30 mouse cellular contexts compared by ENCODE assay signal in genomic region chr10:79686691-79687090, GRCm38 (mm10). TPM values are rescaled to one million over a fixed set of nuclear protein-coding genes. Genes with fewer than 3 reads are reported as not detected.
DNase-seq lines count a peak whose midpoint lies in the region; ATAC-seq and TF ChIP-seq lines count a peak whose summit lies in the region.
"Had no signal": no experiment of that assay in that cellular context is flagged by ENCODE, and none has a peak within 500 bp of the region (broad histone marks: within the 10 kb centered on the region; RNA-seq: fewer than 3 reads in every experiment).

No protein-coding gene starts in this region.

- peaks cover 62% of the 10 kb centered on the region for H3K36me3 ChIP-seq in heart, embryonic 13.5 days

- no peak for ATAC-seq in heart, embryonic 13.5 days (ENCODE audit: extremely low read depth, insufficient number of reproducible peaks, low FRiP score, low TSS enrichment)
- ATAC-seq: midbrain, embryonic 13.5 days had no signal

- no peaks in the 10 kb centered on the region for H3K27me3 ChIP-seq in heart, embryonic 13.5 days (replicated peaks)
- H3K27me3 ChIP-seq: hindbrain, embryonic 12.5 days; kidney, embryonic 15.5 days; limb, embryonic 15.5 days; lung, embryonic 15.5 days; megakaryocyte, embryonic 14.5 days; midbrain, embryonic 13.5 days; neural tube, embryonic 12.5 days had no signal

- intact Hi-C loops in left cerebral cortex, postnatal 25 days (cut with DNase I): loop anchor here (10.0 kb wide), 1 partner anchor 1868 kb away; the partner anchor contains the start of gene Aes

- peaks cover 48% of the 10 kb centered on the region for H3K4me1 ChIP-seq in heart, embryonic 13.5 days

- H3K4me2 ChIP-seq in heart, embryonic 13.5 days: peak overlapping the region; percentile 15; the same call in 1 of the 2 replicates
- H3K4me2 ChIP-seq: hindbrain, embryonic 12.5 days; kidney, embryonic 15.5 days; limb, embryonic 15.5 days; lung, embryonic 15.5 days; midbrain, embryonic 13.5 days; neural tube, embryonic 12.5 days had no signal

- WGBS in heart, embryonic 13.5 days: 60% methylated on average over 1 of the region's 1 CpGs

- H3K9ac ChIP-seq in heart, embryonic 13.5 days: peak overlapping the region; percentile 55
- H3K9ac ChIP-seq: hindbrain, embryonic 12.5 days; kidney, embryonic 15.5 days; limb, embryonic 15.5 days; liver, embryonic 14.5 days; lung, embryonic 15.5 days; midbrain, embryonic 13.5 days; neural tube, embryonic 12.5 days had no signal

- no peak overlapping the region for H3K4me3 ChIP-seq in heart, embryonic 13.5 days
- no peak overlapping the region for H3K4me3 ChIP-seq in layer of hippocampus, adult 2 months
- H3K4me3 ChIP-seq: embryonic facial prominence, embryonic 10.5 days; hindbrain, embryonic 12.5 days; kidney, embryonic 15.5 days; left cerebral cortex, adult 2 months; limb, embryonic 15.5 days; lung, embryonic 15.5 days; megakaryocyte, embryonic 14.5 days; midbrain, embryonic 13.5 days; neural tube, embryonic 12.5 days had no signal

- H3K9me3 ChIP-seq in heart, embryonic 13.5 days: no peaks in the 10 kb centered on the region
- H3K9me3 ChIP-seq: embryonic facial prominence, embryonic 10.5 days; kidney, embryonic 15.5 days; limb, embryonic 15.5 days; lung, embryonic 15.5 days; megakaryocyte, embryonic 14.5 days; midbrain, embryonic 13.5 days; neural tube, embryonic 12.5 days had no signal

- peak overlapping the region; percentile 88 for H3K27ac ChIP-seq in heart, embryonic 13.5 days (replicated peaks)
- H3K27ac ChIP-seq in layer of hippocampus, adult 2 months: no peak overlapping the region
- H3K27ac ChIP-seq: embryonic facial prominence, embryonic 10.5 days; hindbrain, embryonic 12.5 days; kidney, embryonic 15.5 days; left cerebral cortex, adult 2 months; limb, embryonic 15.5 days; liver, embryonic 14.5 days; lung, embryonic 15.5 days; midbrain, embryonic 13.5 days; neural tube, embryonic 12.5 days had no signal

- TF ChIP-seq CTCF in layer of hippocampus, adult 2 months (conservative IDR thresholded peaks at IDR 0.05): no peak

- peak; percentile 70 for DNase-seq in gastrocnemius, postnatal 25 days
- no peak for DNase-seq in gastrocnemius, postnatal 4 days (ENCODE audit: low spot score in 2 of 2)
- peak; percentile 71 to 72 for DNase-seq in heart, adult 9 months (ENCODE audit: low spot score in 2 of 2)
- peak; percentile 53 for DNase-seq in heart, postnatal 4 days
- DNase-seq in left cerebral cortex, postnatal 25 days (ENCODE audit: low spot score in 2 of 2): no peak
- no peak for DNase-seq in layer of hippocampus, adult 2 months (ENCODE audit: low spot score in 2 of 2)
- DNase-seq: cerebellum, adult 11 months; cerebellum, postnatal 10 days; gastrocnemius, postnatal 10 days; kidney, adult 11 months; kidney, postnatal 4 days; layer of hippocampus, adult 9-11 months; left cerebral cortex, postnatal 4 days; lung, postnatal 36 days; right cerebral cortex, postnatal 25 days had no signal

RNA-seq across cellular contexts. Expression of gene Gzmm, which starts 2.1 kb away (rescaled TPM):
- total RNA-seq in gastrocnemius, postnatal 25 days (2021): 1 to 10 TPM; 4.0 to 4.4 TPM
- total RNA-seq in gastrocnemius, postnatal 4 days (2021): 1 to 10 TPM; 2.5 to 3.8 TPM
- 0.67 and 1.0 TPM in 2 replicates for polyA plus RNA-seq in heart, embryonic 13.5 days (2015; fragmentation: Nextera tagmentation; extraction: Ambion mirVana)
- total RNA-seq in heart, postnatal 4 days (2021): 1 to 10 TPM; 2.9 to 3.7 TPM
- total RNA-seq in left cerebral cortex, postnatal 25 days (2021): 1 to 10 TPM; 1.5 to 2.4 TPM
- total RNA-seq in layer of hippocampus, adult 2 months (2021): 1 to 10 TPM; 3.3 to 4.0 TPM

RNA-seq across cellular contexts. Expression of gene Cdc34, which starts 4.7 kb away (rescaled TPM):
- total RNA-seq in gastrocnemius, postnatal 25 days (2021): 100 to 1,000 TPM; 329 to 332 TPM
- 100 to 1,000 TPM; 307 to 315 TPM for total RNA-seq in gastrocnemius, postnatal 4 days (2021)
- polyA plus RNA-seq in heart, embryonic 13.5 days (2015; fragmentation: Nextera tagmentation; extraction: Ambion mirVana): 122 and 136 TPM in 2 replicates
- 100 to 1,000 TPM; 134 to 145 TPM for total RNA-seq in heart, postnatal 4 days (2021)
- 10 to 100 TPM; 75.9 to 78.0 TPM for total RNA-seq in left cerebral cortex, postnatal 25 days (2021)
- 10 to 100 TPM; 73.1 to 79.8 TPM for total RNA-seq in layer of hippocampus, adult 2 months (2021)

RNA-seq across cellular contexts. Expression of gene Tpgs1, which starts 17.5 kb away (rescaled TPM):
- 10 to 100 TPM; 19.1 to 19.6 TPM for total RNA-seq in gastrocnemius, postnatal 25 days (2021)
- total RNA-seq in gastrocnemius, postnatal 4 days (2021): 10 to 100 TPM; 21.2 to 21.6 TPM
- polyA plus RNA-seq in heart, embryonic 13.5 days (2015; fragmentation: Nextera tagmentation; extraction: Ambion mirVana): 41.4 and 43.1 TPM in 2 replicates
- 10 to 100 TPM; 18.8 to 20.3 TPM for total RNA-seq in heart, postnatal 4 days (2021)
- total RNA-seq in left cerebral cortex, postnatal 25 days (2021): 10 to 100 TPM; 82.0 to 82.8 TPM
- total RNA-seq in layer of hippocampus, adult 2 months (2021): 10 to 100 TPM; 67.8 to 73.5 TPM

RNA-seq across cellular contexts. Expression of gene Bsg, which starts 17.6 kb away (rescaled TPM):
- 100 to 1,000 TPM; 513 to 650 TPM for total RNA-seq in gastrocnemius, postnatal 25 days (2021)
- 100 to 1,000 TPM; 390 to 392 TPM for total RNA-seq in gastrocnemius, postnatal 4 days (2021)
- 1,093 and 1,212 TPM in 2 replicates for polyA plus RNA-seq in heart, embryonic 13.5 days (2015; fragmentation: Nextera tagmentation; extraction: Ambion mirVana)
- 100 to 1,000 TPM; 793 to 876 TPM for total RNA-seq in heart, postnatal 4 days (2021)
- 100 to 1,000 TPM; 650 to 673 TPM for total RNA-seq in left cerebral cortex, postnatal 25 days (2021)
- total RNA-seq in layer of hippocampus, adult 2 months (2021): 100 to 1,000 TPM; 538 TPM

RNA-seq across cellular contexts. Expression of gene Madcam1, which starts 22.3 kb away (rescaled TPM):
- not detected for total RNA-seq in gastrocnemius, postnatal 25 days (2021)
- under 1 TPM in 1 of 2 experiments, not detected in 1; 0.39 TPM for total RNA-seq in gastrocnemius, postnatal 4 days (2021)
- 0.82 and 1.2 TPM in 2 replicates for polyA plus RNA-seq in heart, embryonic 13.5 days (2015; fragmentation: Nextera tagmentation; extraction: Ambion mirVana)
- total RNA-seq in heart, postnatal 4 days (2021): under 1 TPM; 0.36 to 0.67 TPM
- total RNA-seq in left cerebral cortex, postnatal 25 days (2021): not detected
- not detected for total RNA-seq in layer of hippocampus, adult 2 months (2021)
- total RNA-seq: gastrocnemius, postnatal 10 days; left cerebral cortex, adult 2 months; monocyte, adult 5-6 weeks had no signal
- polyA plus RNA-seq: cortical plate, adult 2 months; testis, adult 2 months; urinary bladder, adult 2 months had no signal

Comparison
In these comparisons a context has a peak if more than half of its experiments do, and no peak if none do; other contexts are left out.
1. DNase-seq: peak in gastrocnemius, postnatal 25 days (single experiment), heart, adult 9 months (2 of 2) and heart, postnatal 4 days (single experiment); none in gastrocnemius, postnatal 4 days (0 of 2), left cerebral cortex, postnatal 25 days (0 of 2) and layer of hippocampus, adult 2 months (0 of 2).